Mouse (Mus musculus): ENCODE results near the gene Hnf1b. TPM values are rescaled to one million over a fixed set of nuclear protein-coding genes. Genes with fewer than 3 reads are reported as not detected.

Gene Hnf1b
- total RNA-seq, 2 experiments from 2014 or later = 0.17 TPM; not detected in 1

DNA sequence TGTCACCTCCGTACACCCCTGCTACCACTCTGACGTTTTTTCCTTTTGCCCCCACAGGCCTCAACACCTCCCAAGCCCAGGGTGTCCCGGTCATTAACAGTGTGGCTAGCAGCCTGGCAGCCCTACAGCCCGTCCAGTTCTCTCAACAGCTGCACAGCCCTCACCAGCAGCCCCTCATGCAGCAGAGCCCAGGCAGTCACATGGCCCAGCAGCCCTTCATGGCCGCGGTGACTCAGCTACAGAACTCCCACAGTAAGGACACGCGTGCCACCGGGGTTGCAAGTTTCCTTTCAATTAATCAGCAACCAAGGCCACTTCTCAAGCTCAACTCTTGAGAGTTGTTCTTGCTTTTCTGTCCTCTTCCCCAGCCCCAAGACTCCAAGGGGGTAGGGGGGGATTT is 43.5 kb downstream of the Hnf1b start:
- DNase-seq (ENCODE audit: low spot score in 2 of 2) = peak; percentile 40 to 65

DNA sequence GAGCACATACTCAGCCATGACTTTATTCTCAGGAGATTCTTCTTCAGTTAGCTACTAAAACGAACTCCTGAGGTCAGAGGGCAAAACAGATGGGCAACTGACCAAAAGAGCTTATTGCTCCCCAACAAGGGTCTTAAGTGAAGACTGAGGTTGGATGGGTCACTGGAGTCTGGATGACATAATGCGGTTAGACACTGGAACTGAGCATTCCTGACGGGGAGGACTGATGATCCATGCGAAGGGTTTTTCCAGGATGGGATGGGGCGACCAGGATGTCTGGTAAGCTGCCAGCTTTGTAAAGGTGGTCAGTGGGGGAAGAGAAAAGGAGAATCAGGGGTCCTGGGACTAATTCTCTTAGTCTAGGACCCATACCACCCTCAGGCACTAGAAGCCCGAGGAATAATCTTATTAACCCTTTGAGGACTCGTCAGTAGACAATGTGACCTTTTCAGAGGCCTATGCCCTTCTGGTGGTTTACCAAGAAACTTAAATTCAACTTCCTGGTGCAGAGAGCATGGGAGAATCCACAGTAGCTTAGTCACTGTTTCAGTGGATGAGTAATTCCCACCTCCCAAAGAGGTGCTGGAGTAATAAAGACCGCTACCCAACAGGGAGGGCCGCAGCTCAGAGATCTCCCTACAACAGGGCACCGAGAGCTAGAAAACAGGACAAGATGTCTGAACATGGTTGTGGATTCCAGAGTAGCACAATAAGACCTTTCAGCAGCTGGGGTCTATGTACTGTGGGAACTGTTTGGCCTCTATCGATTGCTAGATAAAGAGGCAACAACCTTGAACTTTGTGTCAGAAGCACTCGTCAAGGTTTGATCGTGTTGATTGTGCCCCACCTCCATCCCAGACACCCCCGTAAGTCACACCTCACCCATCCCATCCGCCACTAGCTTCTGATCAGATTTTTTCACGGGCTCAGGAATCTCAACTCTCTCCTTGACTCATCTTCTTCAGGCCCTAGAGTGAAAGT is 46.9 kb downstream of the Hnf1b start:
- DNase-seq (ENCODE audit: low spot score in 2 of 2) = no peak

DNA sequence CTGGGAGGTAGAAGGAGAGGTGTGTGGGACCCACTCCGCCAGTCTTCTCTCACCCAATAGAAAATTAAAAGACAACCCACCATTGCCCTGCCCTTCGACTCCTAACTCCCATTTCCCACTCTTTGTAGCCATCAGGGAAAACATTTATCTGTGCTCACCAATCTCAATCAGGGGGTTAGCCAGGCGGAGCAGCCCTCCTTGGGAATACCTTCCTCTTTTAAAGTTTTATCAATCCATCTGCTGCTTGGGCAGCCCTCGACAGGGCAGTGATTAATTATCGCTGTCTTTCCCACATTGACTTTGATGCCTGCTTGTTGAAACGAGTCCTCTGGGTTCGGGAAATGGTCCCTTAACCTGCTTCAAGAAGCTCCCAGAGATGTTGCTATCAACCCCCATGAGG is 47.7 kb downstream of the Hnf1b start:
- no peak for DNase-seq (ENCODE audit: low spot score in 2 of 2)

DNA sequence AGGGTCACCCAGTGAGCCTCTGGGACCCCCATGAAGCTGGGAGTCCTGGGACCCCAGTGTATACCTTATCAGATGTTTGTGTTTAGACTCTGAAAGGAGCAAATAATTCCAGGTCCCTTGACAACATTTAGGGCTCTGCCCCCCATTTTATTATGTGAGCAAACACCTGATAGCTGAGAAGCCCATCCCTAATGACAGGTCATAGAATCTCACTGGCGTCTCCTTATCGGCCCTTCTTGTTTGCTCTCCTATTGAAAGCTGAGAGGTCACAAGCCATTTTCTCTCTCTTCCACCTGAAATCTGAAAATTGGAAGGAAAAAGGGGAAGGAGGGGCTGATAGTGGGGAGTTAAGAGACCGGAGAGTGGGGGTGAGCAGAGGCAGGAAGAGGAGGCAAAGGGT is 52.9 kb downstream of the Hnf1b start:
- DNase-seq (ENCODE audit: low spot score in 2 of 2) = no peak

DNA sequence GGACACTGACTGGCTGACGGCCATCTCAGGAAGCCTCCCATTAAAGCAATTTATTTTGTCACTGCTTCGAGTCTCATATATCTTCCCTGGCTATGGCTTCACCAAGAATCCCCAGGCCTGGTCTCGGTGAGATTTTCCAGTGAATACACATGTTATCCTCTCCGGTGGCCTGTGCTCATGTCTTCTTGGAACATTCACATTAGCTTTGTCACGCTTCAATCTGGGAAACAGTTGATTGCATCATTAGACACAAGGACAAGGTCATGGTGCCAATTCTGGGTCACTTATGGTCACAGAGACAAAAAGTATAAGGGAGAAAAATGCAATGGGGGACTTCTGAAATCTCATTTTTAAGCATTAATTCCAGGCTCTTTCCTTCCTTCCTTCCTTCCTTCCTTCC is 55.9 kb downstream of the Hnf1b start:
- DNase-seq (ENCODE audit: low spot score in 2 of 2) = peak in 1 of 2 experiments; percentile 22

DNA sequence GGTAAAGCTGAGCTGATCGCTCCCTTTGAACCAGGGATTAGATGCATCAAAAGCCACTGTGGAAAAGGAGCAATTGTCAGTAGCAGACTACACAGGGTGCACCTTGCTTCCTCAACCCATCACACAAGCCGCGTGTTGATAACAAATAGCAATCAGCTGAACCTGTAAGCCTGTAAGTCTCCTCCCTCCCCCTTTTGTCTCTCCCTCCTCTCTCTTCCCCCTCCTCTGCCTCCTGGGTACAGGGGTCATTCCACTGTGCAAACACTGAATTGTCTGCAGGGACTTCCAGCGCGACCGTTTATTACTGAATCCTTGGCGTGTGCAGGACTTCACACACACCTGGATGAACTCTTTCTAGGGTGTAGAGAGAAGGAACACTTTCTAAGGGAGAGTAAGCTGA is 58.5 kb downstream of the Hnf1b start:
- DNase-seq (ENCODE audit: low spot score in 2 of 2) = no peak

DNA sequence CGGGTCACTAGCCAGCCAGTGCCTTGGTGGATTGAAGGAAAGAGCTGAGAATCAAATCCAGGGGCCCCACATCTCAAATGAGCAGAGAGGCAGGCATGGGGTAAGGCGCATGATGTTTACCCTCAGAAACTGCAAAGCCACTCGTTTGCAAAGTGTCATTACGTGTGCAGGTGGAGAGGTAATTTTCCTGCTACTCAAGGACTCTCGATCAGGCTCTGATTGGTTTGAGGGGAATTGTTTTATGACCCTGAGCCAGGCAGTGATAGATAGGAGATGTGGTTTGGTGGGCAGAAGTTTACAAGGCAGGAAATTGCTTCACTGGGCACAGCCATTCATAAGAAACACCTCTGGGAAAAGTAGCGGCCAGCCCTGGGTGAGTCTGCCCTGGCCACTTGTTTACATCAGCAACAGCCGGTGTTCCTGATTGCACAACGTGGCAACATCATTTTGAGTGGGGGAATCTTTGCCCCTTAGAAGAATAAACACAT is 64.0 kb downstream of the Hnf1b start:
- DNase-seq (ENCODE audit: low spot score in 2 of 2) = no peak

DNA sequence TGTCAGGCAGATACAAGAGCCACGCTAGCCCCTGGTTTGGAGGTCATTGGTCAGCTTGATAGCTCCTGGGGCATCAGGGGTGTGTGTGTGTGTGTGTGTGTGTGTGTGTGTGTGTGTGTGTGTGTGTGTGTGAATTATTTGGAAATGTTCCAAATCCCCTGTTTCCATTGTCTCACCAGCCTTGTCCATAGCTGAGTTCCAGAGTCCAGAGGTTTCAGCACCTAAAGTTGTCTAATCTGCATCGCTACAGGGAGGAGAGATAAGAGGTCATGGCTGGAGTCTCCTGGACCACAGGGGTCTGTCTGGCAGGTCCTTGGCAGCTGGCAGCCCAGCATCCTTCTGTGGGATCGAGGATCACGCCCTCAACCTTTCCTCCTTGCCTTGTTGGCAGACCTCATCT is 64.6 kb downstream of the Hnf1b start:
- no peak for DNase-seq (ENCODE audit: low spot score in 2 of 2)

DNA sequence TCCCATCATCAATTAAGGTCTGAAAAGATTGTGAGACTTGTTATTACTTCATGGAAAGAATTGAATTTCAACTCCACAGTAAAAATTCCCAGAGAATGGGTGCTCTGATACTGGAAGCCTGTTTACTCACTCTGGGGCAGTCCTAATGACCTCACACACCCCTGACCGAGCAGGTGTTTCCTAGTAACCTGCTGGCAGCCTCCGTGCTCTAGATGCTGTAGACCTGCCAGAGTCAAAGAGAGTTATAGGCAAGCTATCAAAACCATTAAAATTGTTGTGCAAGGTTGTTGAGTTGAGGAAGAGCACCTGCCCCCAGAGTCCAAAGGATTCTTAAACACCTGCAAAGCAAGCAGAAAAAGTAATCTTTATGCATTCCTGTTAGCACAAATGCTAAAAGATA is 72.7 kb downstream of the Hnf1b start:
- no peak for DNase-seq (ENCODE audit: low spot score in 2 of 2)

DNA sequence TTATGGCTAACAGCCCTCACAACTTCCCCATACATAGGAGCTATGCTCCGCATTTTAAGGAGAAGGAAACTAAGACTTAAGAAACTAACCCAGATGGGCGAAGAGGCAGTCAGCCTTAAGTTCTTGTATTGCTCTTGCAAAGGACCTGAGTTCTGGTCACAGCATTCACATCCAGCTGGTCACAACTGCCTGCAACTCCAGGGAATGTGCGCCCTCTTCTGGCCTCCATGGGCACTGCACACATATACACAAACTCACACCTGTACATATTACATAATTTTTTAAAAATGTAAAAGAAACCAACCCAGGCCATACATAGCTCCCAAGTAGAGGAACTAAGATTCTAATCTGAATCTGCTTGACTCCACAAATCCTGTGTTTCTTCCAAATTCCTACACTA is 77.2 kb downstream of the Hnf1b start:
- no peak for DNase-seq (ENCODE audit: low spot score in 2 of 2)

DNA sequence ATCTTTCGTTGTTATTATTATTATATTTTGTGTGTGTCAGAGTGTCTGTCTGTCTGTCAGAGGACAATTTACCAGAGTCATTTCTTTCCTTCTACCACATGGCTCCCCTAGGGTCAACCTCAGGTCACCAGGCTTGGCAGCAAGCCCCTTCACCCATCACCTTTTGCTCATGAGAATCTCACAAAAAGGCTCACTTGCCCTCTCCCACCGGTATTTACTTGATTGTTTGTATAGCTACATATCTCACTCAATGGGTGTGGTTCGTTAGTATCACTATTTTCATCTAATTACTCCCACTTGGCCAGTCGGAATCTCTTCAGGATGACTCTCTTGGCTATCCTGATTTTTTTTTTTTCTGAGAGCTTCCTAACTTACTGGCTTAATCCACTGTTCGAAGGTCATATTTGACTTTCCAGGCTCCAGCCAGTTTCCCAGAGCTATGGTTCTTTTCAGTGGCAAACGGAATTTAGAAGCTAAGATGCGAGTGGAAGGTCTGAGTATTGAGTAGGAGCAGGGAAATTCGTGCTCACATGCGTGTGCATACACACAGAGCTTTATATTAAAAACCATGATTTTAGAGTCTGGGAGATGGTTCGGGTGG is 82.7 kb downstream of the Hnf1b start:
- no peak for DNase-seq (ENCODE audit: low spot score in 2 of 2)

DNA sequence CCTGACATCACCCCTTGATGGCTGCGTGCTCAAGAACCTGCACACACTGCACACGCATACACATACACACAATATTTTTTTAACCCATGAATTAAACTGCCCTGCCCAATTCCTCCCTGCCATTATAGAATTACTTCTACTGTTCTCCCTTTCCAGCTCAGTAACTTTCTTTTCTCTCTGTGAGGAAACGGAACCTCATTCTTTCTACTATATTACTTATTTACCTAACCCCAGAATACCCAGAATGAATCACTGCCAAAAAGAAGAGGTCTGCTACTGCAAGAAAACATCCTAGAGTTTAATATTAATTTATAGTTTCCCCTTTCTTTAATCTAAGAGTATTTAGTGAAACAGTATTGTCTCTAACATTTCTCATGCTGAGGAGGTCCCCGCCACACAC is 83.5 kb downstream of the Hnf1b start:
- DNase-seq (ENCODE audit: low spot score in 2 of 2) = no peak

DNA sequence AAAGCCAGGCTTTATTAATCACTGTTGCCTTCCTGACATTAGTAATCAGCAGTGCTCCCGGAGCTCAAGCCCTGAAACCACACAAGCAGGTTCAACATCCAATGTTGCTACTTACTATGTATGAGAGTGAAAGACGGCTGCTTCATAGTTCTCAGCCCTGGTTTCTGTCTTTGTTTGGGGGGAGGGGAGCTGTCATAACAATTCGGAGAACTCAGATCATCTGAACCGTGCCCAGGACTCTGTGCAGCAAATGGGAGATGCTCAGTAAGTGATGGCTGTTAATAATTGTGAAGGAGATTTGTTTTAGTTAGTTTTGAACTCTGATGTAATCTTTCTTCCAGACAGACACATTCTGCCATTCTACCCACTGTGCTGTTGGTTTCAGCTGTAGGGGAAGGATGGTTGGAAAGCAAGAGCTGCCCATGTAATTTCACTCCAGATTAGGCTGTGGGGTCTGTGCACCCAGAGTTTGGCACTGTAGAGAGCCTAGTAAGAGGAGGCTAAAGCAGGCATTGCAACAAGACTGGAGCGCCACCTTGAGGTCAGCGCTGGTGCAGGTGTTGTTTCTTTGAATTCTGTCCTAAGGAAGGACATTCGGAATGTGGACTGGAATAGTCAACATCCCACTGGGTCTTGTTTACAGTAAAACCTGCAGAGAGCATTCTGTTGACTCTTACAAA is 86.3 kb downstream of the Hnf1b start:
- peak; percentile 75 to 79 for DNase-seq (ENCODE audit: low spot score in 2 of 2)

DNA sequence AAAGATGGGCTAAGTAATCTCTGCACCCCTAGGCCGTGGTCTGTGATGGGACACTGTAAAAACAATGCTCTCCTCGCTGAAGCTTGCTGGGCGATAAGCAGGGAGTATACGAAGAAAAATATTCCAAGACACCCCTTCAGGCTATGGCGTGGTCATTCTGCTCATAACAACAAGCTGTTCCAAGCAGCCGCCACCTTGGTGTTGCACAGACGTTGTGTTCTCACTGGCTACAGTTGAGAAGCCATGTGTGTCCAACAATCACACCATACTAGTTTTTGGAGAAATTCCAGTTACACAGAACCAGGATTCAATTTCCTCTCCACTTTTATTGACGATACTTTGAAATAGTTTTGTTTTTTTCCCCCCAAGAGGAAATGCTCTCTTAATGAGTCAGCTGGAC is 88.7 kb downstream of the Hnf1b start:
- no peak for DNase-seq (ENCODE audit: low spot score in 2 of 2)

DNA sequence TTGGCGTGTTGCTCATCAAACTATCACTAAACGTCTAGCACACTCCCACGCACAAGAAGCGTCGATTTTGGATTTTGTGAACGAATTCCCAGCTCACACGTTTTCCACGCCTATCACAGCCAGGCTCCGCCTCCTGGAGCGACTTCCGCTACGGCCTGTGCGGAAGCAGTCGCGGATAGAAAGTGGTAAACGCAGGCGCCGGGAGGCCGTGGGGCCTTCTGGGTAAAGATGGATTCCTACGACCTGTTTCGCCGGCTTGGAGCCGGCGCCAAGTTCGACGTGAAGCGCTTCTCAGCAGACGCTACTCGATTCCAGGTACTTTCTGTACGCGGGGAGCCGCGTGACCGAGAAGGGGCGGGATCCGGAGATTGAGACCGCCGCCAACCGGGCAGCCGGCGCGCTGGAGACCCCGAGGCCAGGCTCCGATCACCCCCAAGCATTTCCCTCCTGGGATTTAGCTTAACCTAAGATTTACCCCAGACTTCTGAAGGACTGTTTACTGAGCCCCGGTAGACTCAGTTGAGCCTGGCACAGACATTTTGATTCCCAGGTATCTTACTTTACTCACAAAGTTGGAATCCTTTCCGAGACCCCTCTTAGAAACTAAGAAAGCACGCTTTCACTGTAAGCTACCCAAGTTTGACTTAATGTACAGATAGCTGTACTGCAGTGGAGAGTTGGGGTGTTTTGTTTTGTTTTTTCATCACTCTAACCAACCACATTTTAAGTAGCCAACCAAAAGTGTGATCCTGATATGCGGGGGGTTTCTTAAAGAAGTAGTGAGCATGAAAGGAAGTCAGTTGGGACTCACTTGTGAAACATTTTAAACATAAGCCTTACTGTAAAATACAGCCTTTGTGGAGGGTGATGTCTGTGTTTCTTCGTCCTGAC is 92.3 kb downstream of the Hnf1b start, which contains the start of gene Ddx52:
TSS of gene Ddx52 (plus strand) at position 113 of the 891 bp plus-strand sequence.
- peak; percentile 83 to 87 for DNase-seq (ENCODE audit: low spot score in 2 of 2)

Other genes with a start within 250 kb of the Hnf1b start
- gene Rpl9-ps1, start 204.4 kb upstream of the Hnf1b start, total RNA-seq (2021) = not detected
- under 1 TPM in 1 of 2 experiments, not detected in 1; 0.56 TPM for gene Ccl3, start 200.7 kb upstream of the Hnf1b start, total RNA-seq (2021)
- gene Ccl4, start 187.5 kb upstream of the Hnf1b start, total RNA-seq (2021) = not detected
- 10 to 100 TPM in 1 of 2 experiments, 1 to 10 TPM in 1; 2.8 to 10.1 TPM for gene Wfdc17, start 146.1 kb upstream of the Hnf1b start, total RNA-seq (2021)
- not detected for gene Wfdc18, start 141.0 kb upstream of the Hnf1b start, total RNA-seq (2021)
- gene Wfdc21, start 103.1 kb upstream of the Hnf1b start, total RNA-seq (2021) = under 1 TPM in 1 of 2 experiments, not detected in 1; 0.83 TPM
- gene Heatr6, start 96.4 kb upstream of the Hnf1b start, total RNA-seq (2021) = 10 to 100 TPM; 12.3 to 14.0 TPM
- gene Ddx52, start 92.0 kb downstream of the Hnf1b start, total RNA-seq (2021) = 10 to 100 TPM; 19.8 TPM
- gene Synrg, start 114.4 kb downstream of the Hnf1b start, total RNA-seq (2021) = 10 to 100 TPM; 43.0 to 49.4 TPM
- 10 to 100 TPM in 1 of 2 experiments, 1 to 10 TPM in 1; 6.7 to 19.3 TPM for gene Dusp14, start 219.2 kb downstream of the Hnf1b start, total RNA-seq (2021)